Mouse (Mus musculus) right cerebral cortex, postnatal 36 days (tissue): ENCODE data around the gene Atp5g3.
"Not testable (repeated sequence)": the region's sequence is repeated elsewhere in the genome, so short reads cannot be mapped to it uniquely, and the experiment has no call there.

Source experiments
- DNase-seq, 2 experiments: peaks; one replicate each; pipeline ENCODE4 v3.0.0; 2022; ENCODE audit warnings: low spot score in 2 of 2, mixed read lengths in 1 of 2

The Atp5g3 gene

GRCm38 (mm10) chr2:73896919-73897318 is 14.2 kb downstream of the Atp5g3 start:
- DNase-seq = not testable (repeated sequence)

GRCm38 (mm10) chr2:73893473-73894270 is 17.5 kb downstream of the Atp5g3 start:
- DNase-seq = peak; percentile 17 to 50

GRCm38 (mm10) chr2:73892464-73893296 is 18.4 kb downstream of the Atp5g3 start, which contains the start of gene Atf2:
Atf2 (minus strand) TSS chr2:73892639.
- peak; percentile 99 to 100 for DNase-seq

GRCm38 (mm10) chr2:73891701-73892463 is 19.2 kb downstream of the Atp5g3 start:
- peak in 1 of 2 experiments; percentile 18 for DNase-seq

GRCm38 (mm10) chr2:73885997-73886396 is 25.1 kb downstream of the Atp5g3 start:
- no peak for DNase-seq

- no peak for DNase-seq
These were observed 33.2 kb downstream of the Atp5g3 start for GRCm38 (mm10) chr2:73877891-73878290.

GRCm38 (mm10) chr2:73867764-73868487 is 43.2 kb downstream of the Atp5g3 start:
- peak; percentile 28 to 43 for DNase-seq

- DNase-seq = no peak
These were observed 51.0 kb downstream of the Atp5g3 start for GRCm38 (mm10) chr2:73860046-73860624.
